Mouse (Mus musculus): ENCODE results near the gene Vps8.
A peak's percentile ranks its signal among the peaks of the same experiment; 100 is the strongest.

GRCm38 (mm10) chr16:21562625-21563300, 139.8 kb downstream of the Vps8 start:
- TF ChIP-seq CTCF (IDR thresholded peaks at IDR 0.05; ENCODE audit: low read depth) (no peak), EP300 (IDR thresholded peaks at IDR 0.05; ENCODE audit: low read depth) (peak; percentile 25; the same call in 1 of the 2 replicates)
